Mouse (Mus musculus): Measurements from ENCODE around the gene Tbr1. TPM values are rescaled to one million over a fixed set of nuclear protein-coding genes. Genes with fewer than 3 reads are reported as not detected.
A peak's percentile ranks its signal among the peaks of the same experiment; 100 is the strongest.

Tbr1 gene
- 0.15 and 0.19 TPM in 2 replicates for polyA plus RNA-seq (2016; fragmentation: Nextera tagmentation; extraction: Ambion mirVana)

DNA sequence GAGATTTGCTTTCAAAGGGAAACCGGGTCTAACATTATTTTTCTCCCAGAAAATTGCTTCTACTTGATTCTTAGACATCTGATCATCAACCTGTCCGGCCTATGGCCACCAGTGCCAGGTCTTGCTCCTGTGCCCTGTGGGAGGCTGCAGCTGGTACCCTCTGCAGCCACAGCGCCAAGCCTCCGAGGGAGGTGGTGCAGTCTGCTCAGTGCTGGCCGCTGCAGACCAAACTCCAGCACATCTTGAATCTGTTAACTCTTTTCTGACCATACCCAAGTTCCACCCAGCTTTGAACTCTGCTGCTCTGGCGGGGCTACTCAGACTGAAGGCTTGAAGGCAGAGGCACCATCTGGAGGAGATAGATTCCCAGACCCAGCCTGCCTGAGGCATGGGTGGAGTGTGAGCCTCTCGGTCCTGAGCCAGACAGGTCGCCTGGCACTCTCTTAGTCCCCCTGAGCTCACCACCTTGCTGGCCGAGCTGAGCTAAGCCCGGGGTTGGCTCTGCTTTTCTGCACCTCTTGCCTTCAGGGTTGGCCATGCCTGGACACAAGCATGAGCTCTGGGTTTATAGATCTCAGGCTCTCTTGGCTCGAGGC lies at the start of gene Tbr1:
Gene Tbr1 (plus strand): TSS at position 275 of the 596 bp plus-strand sequence.
- H3K4me3 ChIP-seq (replicated peaks), result 0 out of 2 replicates have a peak within 1 kb of the TSS, but pooled peaks have one; percentile 1
- no peaks in the 10 kb centered on the region for H3K36me3 ChIP-seq
- peak within 1 kb of the TSS; percentile 32 for H3K4me2 ChIP-seq
- peaks cover 35% of the 10 kb centered on the region for H3K4me1 ChIP-seq (replicated peaks)
- H3K9ac ChIP-seq (replicated peaks), result no peak within 1 kb of the TSS
- peaks cover 59% of the 10 kb centered on the region for H3K27me3 ChIP-seq
- 0 out of 2 replicates have a peak, but pooled peaks have one; percentile 49 for ATAC-seq (ENCODE audit: insufficient number of reproducible peaks, insufficient read depth, low FRiP score, low TSS enrichment, low read depth)
- 1% methylated on average over 11 of the region's 11 CpGs for WGBS
- no peaks in the 10 kb centered on the region for H3K9me3 ChIP-seq
- no peak within 1 kb of the TSS for H3K27ac ChIP-seq

DNA sequence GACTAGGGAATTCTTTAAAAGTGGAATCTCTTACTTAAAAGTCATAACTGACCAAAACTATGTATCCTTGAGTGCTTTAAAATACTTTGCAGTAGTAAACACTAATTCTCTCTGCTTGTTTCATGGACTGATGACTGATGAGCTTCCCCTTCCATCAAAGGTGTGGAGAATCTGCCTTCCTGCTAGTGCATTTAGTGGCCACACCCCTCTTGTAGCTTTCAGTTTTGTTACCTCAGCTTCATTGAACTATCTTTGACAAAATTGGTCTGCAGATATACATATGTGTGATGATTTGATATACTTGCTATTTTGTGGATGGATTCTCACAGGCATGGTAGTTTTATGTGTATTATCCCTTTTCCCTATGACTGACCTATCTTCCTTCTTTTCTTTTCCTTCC lies 47.7 kb upstream of the Tbr1 start:
- no peak overlapping the region for H3K4me2 ChIP-seq
- ATAC-seq (ENCODE audit: insufficient number of reproducible peaks, insufficient read depth, low FRiP score, low TSS enrichment, low read depth), result no peak
- H3K9ac ChIP-seq (replicated peaks), result no peak overlapping the region
- H3K4me1 ChIP-seq (replicated peaks), result no peaks in the 10 kb centered on the region; the same call in 1 of the 2 replicates
- no peaks in the 10 kb centered on the region for H3K9me3 ChIP-seq
- H3K27me3 ChIP-seq, result no peaks in the 10 kb centered on the region
- H3K27ac ChIP-seq, result no peak overlapping the region
- no peaks in the 10 kb centered on the region for H3K36me3 ChIP-seq
- no peak overlapping the region for H3K4me3 ChIP-seq (replicated peaks)

GRCm38 (mm10) chr2:61759234-61759855 lies 43.4 kb upstream of the Tbr1 start:
- no peak for ATAC-seq (ENCODE audit: insufficient number of reproducible peaks, insufficient read depth, low FRiP score, low TSS enrichment, low read depth)
- H3K4me3 ChIP-seq (replicated peaks), result no peak overlapping the region
- peaks cover 4% of the 10 kb centered on the region; the same call in 1 of the 2 replicates for H3K4me1 ChIP-seq (replicated peaks)
- no peak overlapping the region for H3K9ac ChIP-seq (replicated peaks)
- H3K4me2 ChIP-seq, result no peak overlapping the region
- peaks cover 3% of the 10 kb centered on the region; the same call in 1 of the 2 replicates for H3K36me3 ChIP-seq
- H3K27ac ChIP-seq, result no peak overlapping the region
- no peaks in the 10 kb centered on the region for H3K27me3 ChIP-seq
- 86% methylated on average over 5 of the region's 5 CpGs for WGBS
- H3K9me3 ChIP-seq, result no peaks in the 10 kb centered on the region

DNA sequence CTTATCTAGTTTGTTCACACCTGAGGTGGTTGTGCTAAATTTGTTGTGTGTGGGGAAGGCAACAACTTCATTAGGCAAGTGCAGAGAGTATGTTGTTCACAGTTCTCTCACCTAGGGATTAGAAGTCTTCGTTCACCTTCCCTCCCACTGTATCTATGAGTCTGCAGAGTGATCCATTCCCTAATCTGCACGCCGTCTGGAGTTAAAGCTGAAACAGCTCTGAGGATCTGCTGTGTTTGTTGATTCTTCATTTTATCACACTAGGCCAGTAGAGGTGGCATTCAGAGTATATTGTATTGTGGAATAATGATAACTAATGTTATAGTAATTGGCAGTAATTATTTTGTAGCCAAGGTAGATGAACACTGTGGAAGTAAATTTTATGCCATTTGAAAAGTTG lies 42.7 kb upstream of the Tbr1 start:
- ATAC-seq (ENCODE audit: insufficient number of reproducible peaks, insufficient read depth, low FRiP score, low TSS enrichment, low read depth), result no peak
- Histone ChIP-seq H3K36me3 (peaks cover 6% of the 10 kb centered on the region; the same call in 1 of the 2 replicates), H3K27me3 (no peaks in the 10 kb centered on the region), H3K4me1 (replicated peaks) (peaks cover 9% of the 10 kb centered on the region), H3K27ac (no peak overlapping the region), H3K9me3 (no peaks in the 10 kb centered on the region), H3K4me2 (no peak overlapping the region), H3K9ac (replicated peaks) (no peak overlapping the region), H3K4me3 (replicated peaks) (no peak overlapping the region)
- 98% methylated on average over 3 of the region's 3 CpGs for WGBS

GRCm38 (mm10) chr2:61764470-61765105 lies 38.1 kb upstream of the Tbr1 start:
- Histone ChIP-seq H3K27me3 (no peaks in the 10 kb centered on the region), H3K9me3 (no peaks in the 10 kb centered on the region), H3K4me2 (no peak overlapping the region), H3K36me3 (peaks cover 6% of the 10 kb centered on the region), H3K27ac (no peak overlapping the region), H3K4me3 (replicated peaks) (no peak overlapping the region), H3K4me1 (replicated peaks) (peaks cover 12% of the 10 kb centered on the region), H3K9ac (replicated peaks) (no peak overlapping the region)
- WGBS, result 53% methylated on average over 6 of the region's 6 CpGs
- ATAC-seq (ENCODE audit: insufficient number of reproducible peaks, insufficient read depth, low FRiP score, low TSS enrichment, low read depth), result no peak

GRCm38 (mm10) chr2:61765526-61765925 lies 37.2 kb upstream of the Tbr1 start:
- no peak overlapping the region for H3K9ac ChIP-seq (replicated peaks)
- no peaks in the 10 kb centered on the region for H3K27me3 ChIP-seq
- H3K36me3 ChIP-seq, result peaks cover 6% of the 10 kb centered on the region
- H3K27ac ChIP-seq, result no peak overlapping the region
- H3K4me3 ChIP-seq (replicated peaks), result no peak overlapping the region
- H3K4me2 ChIP-seq, result no peak overlapping the region
- peaks cover 12% of the 10 kb centered on the region for H3K4me1 ChIP-seq (replicated peaks)
- WGBS, result 66% methylated on average over 4 of the region's 4 CpGs
- H3K9me3 ChIP-seq, result no peaks in the 10 kb centered on the region
- ATAC-seq (ENCODE audit: insufficient number of reproducible peaks, insufficient read depth, low FRiP score, low TSS enrichment, low read depth), result no peak

DNA sequence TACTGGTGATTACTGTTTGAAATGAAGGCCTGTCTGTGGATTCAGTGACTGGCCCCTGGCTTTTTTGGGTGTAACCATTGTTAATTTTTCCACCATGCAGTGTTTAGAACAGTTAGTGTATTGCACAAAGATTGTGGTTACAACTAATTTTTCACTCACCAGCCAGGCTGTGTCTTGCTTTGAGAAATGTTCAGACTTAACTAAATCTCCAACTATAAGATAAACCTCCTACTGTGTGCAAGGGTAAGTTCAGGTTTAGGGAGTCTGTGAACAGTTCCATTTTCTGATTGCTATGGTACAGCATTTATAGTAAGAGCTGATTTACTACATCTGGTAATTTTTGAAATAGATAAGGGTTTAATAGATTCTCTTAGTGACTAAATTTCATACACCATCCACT lies 21.9 kb upstream of the Tbr1 start:
- Histone ChIP-seq H3K27me3 (no peaks in the 10 kb centered on the region), H3K27ac (no peak overlapping the region), H3K4me2 (no peak overlapping the region), H3K9me3 (no peaks in the 10 kb centered on the region), H3K4me3 (replicated peaks) (no peak overlapping the region), H3K4me1 (replicated peaks) (no peaks in the 10 kb centered on the region), H3K36me3 (peaks cover 13% of the 10 kb centered on the region), H3K9ac (replicated peaks) (no peak overlapping the region)
- ATAC-seq (ENCODE audit: insufficient number of reproducible peaks, insufficient read depth, low FRiP score, low TSS enrichment, low read depth), result no peak

DNA sequence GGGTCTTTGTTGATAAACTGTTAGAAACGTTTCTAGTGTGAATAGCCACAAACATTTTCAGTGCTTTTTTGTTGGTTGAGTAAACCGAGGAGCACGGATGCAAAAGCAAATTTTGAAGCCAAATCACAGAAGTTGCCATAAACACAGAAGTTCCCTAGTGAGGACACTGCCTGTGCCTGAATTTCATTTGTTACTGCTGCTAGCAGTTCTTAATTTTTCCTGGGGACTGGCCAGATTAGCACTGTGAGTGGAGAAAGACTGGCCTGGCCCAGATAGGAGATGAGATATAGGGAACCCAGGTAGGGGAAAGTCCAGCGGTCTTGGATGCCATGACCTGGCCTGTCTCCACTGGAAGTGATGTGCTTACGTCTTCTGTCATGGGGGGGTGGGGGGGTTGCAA lies 7.8 kb upstream of the Tbr1 start:
- Histone ChIP-seq H3K4me2 (no peak overlapping the region), H3K27ac (no peak overlapping the region), H3K4me3 (replicated peaks) (no peak overlapping the region), H3K4me1 (replicated peaks) (no peaks in the 10 kb centered on the region), H3K9me3 (no peaks in the 10 kb centered on the region), H3K9ac (replicated peaks) (no peak overlapping the region), H3K36me3 (no peaks in the 10 kb centered on the region), H3K27me3 (no peaks in the 10 kb centered on the region)
- 83% methylated on average over 5 of the region's 5 CpGs for WGBS
- no peak for ATAC-seq (ENCODE audit: insufficient number of reproducible peaks, insufficient read depth, low FRiP score, low TSS enrichment, low read depth)

DNA sequence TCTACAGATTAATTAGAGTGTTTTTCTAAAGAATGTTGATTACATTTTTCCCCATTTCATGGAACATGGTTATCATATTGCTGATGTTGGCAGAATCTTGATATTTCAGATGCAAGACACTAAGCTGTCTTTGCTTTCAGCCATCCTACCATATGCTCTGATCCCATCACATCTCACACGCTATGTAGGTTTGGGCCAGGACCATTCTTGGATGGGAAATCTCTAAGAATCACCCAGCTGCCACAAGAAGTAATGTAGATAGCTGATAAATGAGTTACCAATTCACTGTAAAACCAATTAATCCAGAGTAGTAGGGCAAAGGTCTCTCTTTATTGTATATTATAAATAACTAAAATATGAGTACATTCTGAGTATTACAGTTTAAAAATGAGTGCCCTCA lies 4.7 kb upstream of the Tbr1 start:
- H3K4me3 ChIP-seq (replicated peaks), result no peak overlapping the region
- no peak overlapping the region for H3K9ac ChIP-seq (replicated peaks)
- H3K9me3 ChIP-seq, result no peaks in the 10 kb centered on the region
- ATAC-seq (ENCODE audit: insufficient number of reproducible peaks, insufficient read depth, low FRiP score, low TSS enrichment, low read depth), result no peak
- H3K4me2 ChIP-seq, result no peak overlapping the region
- no peak overlapping the region for H3K27ac ChIP-seq
- H3K36me3 ChIP-seq, result no peaks in the 10 kb centered on the region
- peaks cover 15% of the 10 kb centered on the region for H3K27me3 ChIP-seq
- peaks cover 7% of the 10 kb centered on the region for H3K4me1 ChIP-seq (replicated peaks)
- WGBS, result 90% methylated on average over 1 of the region's 1 CpGs

GRCm38 (mm10) chr2:61803443-61804367 lies 975 bp downstream of the Tbr1 start:
- no peak for ATAC-seq (ENCODE audit: insufficient number of reproducible peaks, insufficient read depth, low FRiP score, low TSS enrichment, low read depth)
- Histone ChIP-seq H3K27me3 (peaks cover 62% of the 10 kb centered on the region), H3K9me3 (no peaks in the 10 kb centered on the region), H3K9ac (replicated peaks) (no peak overlapping the region), H3K27ac (no peak overlapping the region), H3K4me1 (replicated peaks) (peaks cover 35% of the 10 kb centered on the region), H3K4me2 (peak overlapping the region; percentile 32), H3K4me3 (replicated peaks) (0 out of 2 replicates have a peak overlapping the region, but pooled peaks have one; percentile 1), H3K36me3 (no peaks in the 10 kb centered on the region)
- 1% methylated on average over 29 of the region's 29 CpGs for WGBS

DNA sequence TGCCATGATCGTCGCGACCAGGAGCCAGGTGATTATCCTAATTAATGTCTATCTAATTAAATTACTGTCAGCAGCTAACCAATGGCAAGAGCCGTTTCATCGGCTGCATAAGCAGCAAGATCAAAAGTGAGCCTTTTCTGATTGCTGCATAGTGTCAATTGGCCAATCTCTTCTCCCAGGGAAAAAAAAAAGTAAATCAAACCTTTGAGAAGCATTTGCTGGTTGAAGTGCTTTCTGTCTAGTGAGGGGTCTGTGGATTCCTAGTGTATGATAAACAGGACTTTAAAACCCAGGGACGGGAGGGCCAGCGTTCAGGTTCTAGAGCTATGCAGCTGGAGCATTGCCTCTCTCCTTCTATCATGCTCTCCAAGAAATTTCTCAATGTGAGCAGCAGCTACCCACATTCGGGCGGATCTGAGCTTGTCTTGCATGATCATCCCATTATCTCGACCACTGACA lies 1.7 kb downstream of the Tbr1 start:
- Histone ChIP-seq H3K4me1 (replicated peaks) (peaks cover 35% of the 10 kb centered on the region), H3K4me2 (no peak overlapping the region), H3K27me3 (peaks cover 69% of the 10 kb centered on the region), H3K36me3 (no peaks in the 10 kb centered on the region), H3K9me3 (no peaks in the 10 kb centered on the region), H3K4me3 (replicated peaks) (no peak overlapping the region), H3K9ac (replicated peaks) (no peak overlapping the region), H3K27ac (no peak overlapping the region)
- no peak for ATAC-seq (ENCODE audit: insufficient number of reproducible peaks, insufficient read depth, low FRiP score, low TSS enrichment, low read depth)
- WGBS, result under 1% methylated on average over 10 of the region's 10 CpGs
